Mouse (Mus musculus) NIH3T3 (cell line): ENCODE measurements around the gene Rps19.
A peak's percentile ranks its signal among the peaks of the same experiment; 100 is the strongest.
"Not testable (repeated sequence)": the region's sequence is repeated elsewhere in the genome, so short reads cannot be mapped to it uniquely, and the experiment has no call there.

ENCODE experiments used
- DNase-seq: peaks from one replicate; pipeline ENCODE4 v3.0.0-alpha.2; 2012; ENCODE audit warnings: low read depth

Gene Rps19

DNA sequence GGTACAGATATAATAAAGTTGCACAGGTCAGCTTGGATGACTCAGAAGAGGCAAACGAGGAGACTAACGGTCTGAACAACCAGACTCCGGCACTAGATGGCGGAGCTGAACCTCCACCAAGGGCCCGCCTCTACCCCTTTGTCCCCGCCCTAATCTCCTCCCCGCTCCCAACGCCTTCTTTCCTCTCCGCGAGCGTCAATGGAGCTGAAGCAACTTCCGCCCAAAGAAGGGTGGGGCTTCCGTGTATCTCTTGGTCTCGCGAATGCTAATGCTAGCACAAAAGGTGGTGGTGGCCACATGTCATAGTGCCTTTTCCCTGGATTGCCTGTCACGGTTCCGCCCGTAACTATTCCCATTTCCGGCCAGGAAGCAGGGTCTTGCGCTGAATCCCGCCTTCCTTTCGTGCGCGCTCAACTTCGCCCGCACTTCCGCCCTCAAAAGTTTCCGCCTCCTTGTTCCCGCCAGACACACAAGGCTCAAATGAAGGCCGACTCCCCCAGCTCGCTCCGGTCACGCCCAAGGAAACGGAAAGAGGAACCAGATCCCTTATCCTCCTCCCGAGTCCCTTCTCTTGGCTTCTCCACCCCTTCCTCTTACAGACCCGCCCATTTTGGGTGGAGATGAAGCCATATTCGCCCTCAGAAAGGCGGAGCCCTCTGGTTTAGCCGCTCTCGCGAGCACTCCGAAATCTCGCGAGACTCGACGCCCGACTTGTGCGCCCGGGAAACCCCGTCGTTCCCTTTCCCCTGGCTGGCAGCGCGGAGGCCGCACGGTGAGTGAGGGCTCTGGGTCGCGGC is at the start of gene Rps19:
Gene Rps19 (plus strand): TSS at position 476 of the 797 bp plus-strand sequence.
- DNase-seq = peak; percentile 100

- not testable (repeated sequence) for DNase-seq
Observed at GRCm38 (mm10) chr7:24838732-24839409, 45.3 kb upstream of the Rps19 start.

GRCm38 (mm10) chr7:24839410-24839808 is 44.8 kb upstream of the Rps19 start:
- no peak for DNase-seq

GRCm38 (mm10) chr7:24840331-24840730 is 43.8 kb upstream of the Rps19 start:
- no peak for DNase-seq

DNA sequence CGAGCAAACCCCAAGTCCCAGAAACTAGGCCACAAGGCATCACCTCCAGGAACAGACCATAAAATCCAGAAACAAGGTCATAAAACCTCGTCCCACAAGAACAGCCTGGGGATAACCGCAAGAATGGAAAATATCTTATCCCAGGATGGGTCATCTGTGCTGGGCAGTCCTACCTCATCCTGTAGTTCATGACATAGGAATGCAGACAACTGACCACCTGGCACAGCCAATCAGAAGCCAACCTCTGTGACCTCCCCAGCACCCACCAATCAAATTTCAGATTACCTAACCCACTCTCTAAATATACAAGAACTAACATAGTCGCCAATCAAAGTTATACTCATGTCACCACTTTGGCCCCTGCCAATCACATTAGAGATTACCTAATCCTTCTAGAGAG is 43.2 kb upstream of the Rps19 start:
- no peak for DNase-seq

DNA sequence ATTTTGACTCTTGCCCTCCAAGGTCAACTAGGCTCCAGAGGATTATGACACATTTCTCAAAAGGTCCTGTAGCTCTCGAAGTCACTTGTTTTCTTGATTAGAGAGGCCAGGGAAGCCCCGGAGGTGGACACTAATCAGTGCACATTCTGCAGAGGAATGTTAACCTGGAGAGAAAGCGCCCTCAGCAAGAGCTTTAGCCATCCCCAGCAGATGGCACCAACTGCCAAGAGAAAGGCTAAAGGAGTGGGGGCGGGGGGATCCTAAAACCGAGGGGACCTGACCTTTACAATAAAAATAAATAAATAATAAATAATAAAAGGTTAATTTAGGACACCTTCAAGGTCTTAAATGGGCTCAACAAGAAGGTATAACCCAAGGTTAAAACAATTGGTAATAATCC is 40.0 kb upstream of the Rps19 start:
- peak; percentile 17 for DNase-seq

DNA sequence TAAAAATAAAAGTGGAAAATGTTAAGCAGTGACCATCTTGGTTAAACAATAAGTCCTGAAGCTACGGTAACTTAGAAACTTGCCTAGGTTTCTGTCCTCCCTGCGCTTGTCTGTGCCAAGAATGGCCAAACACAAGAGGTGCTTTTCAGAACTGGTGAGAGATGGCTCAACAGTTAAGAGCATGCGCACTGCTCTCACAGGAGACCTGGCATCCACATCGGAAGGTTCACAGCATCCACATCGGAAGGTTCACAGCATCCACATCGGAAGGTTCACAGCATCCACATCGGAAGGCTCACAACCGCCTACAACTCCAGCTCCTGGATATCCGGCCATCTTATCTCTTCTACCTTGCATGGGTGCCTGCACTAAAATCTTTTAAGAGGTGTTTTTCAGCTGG is 39.0 kb upstream of the Rps19 start:
- no peak for DNase-seq

DNA sequence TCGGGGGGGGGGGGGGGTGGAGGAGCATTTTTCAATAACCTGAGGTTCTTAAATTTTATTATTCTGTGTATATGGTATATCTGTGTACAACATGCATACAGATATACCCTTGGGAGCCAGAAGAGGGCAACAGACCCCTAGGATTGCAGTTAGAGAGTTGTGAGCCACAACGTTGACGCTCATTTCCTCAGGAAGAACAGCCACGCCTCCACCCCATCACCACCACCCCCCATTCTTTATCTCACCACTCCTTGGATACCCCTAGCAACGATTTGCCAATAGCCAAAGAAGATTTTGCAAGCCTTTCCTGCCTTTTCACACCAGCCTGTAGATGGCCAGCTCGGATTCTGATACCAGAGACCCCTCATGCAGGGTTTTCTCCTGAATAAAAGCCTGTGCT is 38.5 kb upstream of the Rps19 start:
- DNase-seq = peak; percentile 83

- DNase-seq = not testable (repeated sequence)
Observed at GRCm38 (mm10) chr7:24846576-24846975, 37.6 kb upstream of the Rps19 start.

DNA sequence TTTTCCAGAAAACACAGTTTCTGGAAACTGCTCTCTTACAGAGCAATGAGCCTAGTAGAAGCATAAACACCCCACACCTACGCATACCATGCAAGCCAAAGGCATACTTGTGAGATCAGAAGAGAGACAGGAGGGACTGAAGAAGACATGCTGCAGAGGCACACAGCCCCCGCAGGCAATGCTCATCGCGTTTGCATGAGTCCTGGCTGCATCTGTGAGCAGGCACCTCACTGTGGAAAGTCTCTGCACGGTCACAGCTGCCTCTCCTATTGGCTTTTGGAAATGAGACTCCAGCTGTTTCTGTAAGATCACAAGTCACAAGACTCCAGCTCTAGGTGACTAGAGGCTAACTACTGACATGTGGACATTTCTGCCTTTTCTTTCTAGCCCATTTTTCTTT is 34.0 kb upstream of the Rps19 start:
- peak; percentile 38 for DNase-seq

DNA sequence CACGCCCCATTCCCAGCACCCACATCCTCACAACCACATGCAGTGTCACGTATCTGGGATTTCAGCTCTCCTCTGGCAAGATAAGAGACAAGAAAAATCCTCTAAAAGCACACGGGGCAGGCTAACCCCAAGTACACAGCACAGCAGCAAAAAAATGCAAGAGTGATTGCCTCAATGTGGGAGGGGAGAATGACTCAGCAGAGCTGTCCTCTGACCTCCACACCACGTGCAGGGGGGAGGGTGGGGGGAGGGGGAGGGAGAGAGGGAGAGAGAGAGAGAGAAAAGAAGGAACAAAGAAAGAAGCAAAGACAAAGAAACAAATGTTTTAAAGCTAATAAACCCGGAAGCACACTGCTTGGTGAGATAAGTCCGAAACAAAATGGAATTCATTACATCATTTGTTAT is 33.3 kb upstream of the Rps19 start:
- peak; percentile 85 for DNase-seq

GRCm38 (mm10) chr7:24851596-24852325 is 32.4 kb upstream of the Rps19 start:
- no peak for DNase-seq

DNA sequence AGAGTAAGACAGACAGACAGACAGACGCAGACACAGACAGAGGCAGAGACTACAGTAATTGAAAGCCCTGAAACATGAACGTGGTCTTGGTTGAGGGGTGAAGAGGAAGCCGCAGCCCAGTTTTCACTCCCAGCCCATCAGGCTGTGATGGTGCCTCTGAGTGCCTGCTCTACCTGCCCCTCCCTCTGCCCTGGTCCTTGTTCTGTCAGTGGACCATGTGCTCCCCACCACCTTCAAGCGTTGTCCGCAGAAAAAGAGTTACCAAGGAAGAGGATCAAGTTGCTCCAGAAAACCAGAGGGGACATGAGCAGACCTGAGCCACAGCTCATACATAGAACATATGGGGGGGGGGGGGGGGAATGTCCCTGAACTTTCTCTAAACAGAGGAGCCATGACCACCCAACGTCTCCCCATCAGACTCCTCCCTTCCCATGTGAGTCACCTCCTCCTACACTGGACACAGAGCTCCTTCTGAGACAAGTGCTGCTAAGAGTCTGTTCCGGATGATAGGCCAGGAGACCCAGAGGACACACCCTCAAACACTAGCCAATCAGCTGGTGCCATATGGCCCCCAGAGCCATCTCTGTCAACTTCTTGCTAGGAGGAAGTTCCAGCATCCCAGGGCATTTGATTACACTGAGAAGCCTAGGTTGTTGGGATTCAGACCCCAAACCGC is 31.5 kb upstream of the Rps19 start:
- peak; percentile 29 for DNase-seq

GRCm38 (mm10) chr7:24853233-24853563 is 31.0 kb upstream of the Rps19 start:
- peak; percentile 17 for DNase-seq

- peak; percentile 29 for DNase-seq
Observed at GRCm38 (mm10) chr7:24853695-24854094, 30.5 kb upstream of the Rps19 start.

DNA sequence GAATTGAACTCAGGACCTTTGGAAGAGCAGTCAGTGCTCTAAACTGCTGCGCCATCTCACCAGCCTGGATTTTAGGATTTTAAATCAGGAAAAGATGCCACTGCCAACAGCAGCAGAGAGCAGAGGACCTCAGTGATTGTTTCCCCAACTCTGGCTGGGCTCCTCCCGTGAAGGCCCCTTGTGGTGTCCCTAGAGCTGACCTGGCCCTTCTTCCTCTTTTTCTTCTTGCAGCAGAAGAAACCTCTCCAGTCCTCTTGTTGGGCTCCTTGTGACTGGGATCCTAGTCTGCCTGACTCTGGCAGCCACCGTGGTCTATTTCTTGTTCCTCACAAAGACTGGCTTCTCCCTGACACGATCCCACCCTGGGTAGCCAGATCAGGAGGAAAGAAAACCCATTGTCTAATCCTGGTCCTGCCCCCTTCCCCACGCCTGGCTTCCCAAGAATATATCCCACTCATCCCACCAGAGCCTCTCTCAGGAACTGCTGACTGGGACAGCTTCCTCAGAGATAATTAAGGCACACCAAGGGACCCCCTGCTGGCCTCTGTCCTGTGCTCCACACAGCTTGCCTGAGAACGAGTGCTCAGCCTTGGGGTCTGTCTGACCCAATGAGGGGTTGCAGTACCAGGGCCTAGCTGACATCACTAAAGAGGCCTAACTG is 27.6 kb upstream of the Rps19 start:
- DNase-seq = no peak

- no peak for DNase-seq
Observed at GRCm38 (mm10) chr7:24859234-24859633, 24.9 kb upstream of the Rps19 start.

DNA sequence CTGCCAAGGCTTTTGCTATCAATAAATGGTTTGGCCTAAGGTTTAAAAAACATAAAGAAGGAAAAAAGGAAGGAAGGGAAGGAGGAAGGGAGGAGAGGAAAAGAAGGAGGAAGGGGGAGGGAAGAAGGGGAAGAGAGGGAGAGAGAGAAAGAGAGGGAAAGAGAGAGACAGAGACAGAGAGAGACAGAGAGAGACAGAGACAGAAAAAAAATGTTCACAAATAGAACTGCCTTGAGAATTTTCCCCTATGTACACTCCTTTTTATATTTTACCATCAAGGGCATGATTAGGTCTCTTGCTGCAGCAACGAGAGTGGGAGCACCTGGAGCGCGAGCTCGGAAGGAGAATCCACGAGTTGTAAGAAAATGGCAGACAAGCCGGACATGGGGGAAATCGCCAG is 22.3 kb upstream of the Rps19 start, which contains the start of gene Gm9844:
Gene Gm9844 (plus strand): TSS at position 301 of the 400 bp plus-strand sequence.
- no peak for DNase-seq

GRCm38 (mm10) chr7:24862853-24863252 is 21.3 kb upstream of the Rps19 start:
- DNase-seq = no peak

- peak; percentile 34 for DNase-seq
Observed at GRCm38 (mm10) chr7:24864156-24864555, 20.0 kb upstream of the Rps19 start.

- DNase-seq = no peak
Observed at GRCm38 (mm10) chr7:24869080-24869479, 15.1 kb upstream of the Rps19 start.
